Mouse (Mus musculus) layer of hippocampus, adult 11-12 months (tissue): ENCODE measurements around the gene Mknk1.
A peak's percentile ranks its signal among the peaks of the same experiment; 100 is the strongest.

Experiments
- DNase-seq: peaks from one replicate; pipeline ENCODE4 v3.0.0; 2022; ENCODE audit warnings: low spot score

Mknk1 gene

GRCm38 (mm10) chr4:115847377-115847776 is 8.4 kb downstream of the Mknk1 start:
- DNase-seq, result peak; percentile 63

GRCm38 (mm10) chr4:115848083-115848482 is 9.1 kb downstream of the Mknk1 start:
- DNase-seq, result no peak

- DNase-seq, result no peak
Measured at GRCm38 (mm10) chr4:115848990-115849677, 10.1 kb downstream of the Mknk1 start.

GRCm38 (mm10) chr4:115850111-115850510 is 11.1 kb downstream of the Mknk1 start:
- no peak for DNase-seq

- DNase-seq, result no peak
Measured at GRCm38 (mm10) chr4:115850631-115851030, 11.6 kb downstream of the Mknk1 start.

- DNase-seq, result no peak
Measured at GRCm38 (mm10) chr4:115851569-115851968, 12.6 kb downstream of the Mknk1 start.

GRCm38 (mm10) chr4:115855100-115855499 is 16.1 kb downstream of the Mknk1 start:
- DNase-seq, result no peak

GRCm38 (mm10) chr4:115855609-115856008 is 16.6 kb downstream of the Mknk1 start:
- no peak for DNase-seq

GRCm38 (mm10) chr4:115856282-115856681 is 17.3 kb downstream of the Mknk1 start:
- DNase-seq, result no peak

- no peak for DNase-seq
Measured at GRCm38 (mm10) chr4:115857293-115857883, 18.4 kb downstream of the Mknk1 start.

- DNase-seq, result no peak
Measured at GRCm38 (mm10) chr4:115863352-115863751, 24.4 kb downstream of the Mknk1 start.

- no peak for DNase-seq
Measured at GRCm38 (mm10) chr4:115863880-115864279, 24.9 kb downstream of the Mknk1 start.

- no peak for DNase-seq
Measured at GRCm38 (mm10) chr4:115869512-115870210, 30.7 kb downstream of the Mknk1 start.

GRCm38 (mm10) chr4:115873231-115873630 is 34.2 kb downstream of the Mknk1 start:
- no peak for DNase-seq

- no peak for DNase-seq
Measured at GRCm38 (mm10) chr4:115878216-115878678, 39.2 kb downstream of the Mknk1 start.

GRCm38 (mm10) chr4:115878828-115879227 is 39.8 kb downstream of the Mknk1 start:
- no peak for DNase-seq

- peak; percentile 31 for DNase-seq
Measured at GRCm38 (mm10) chr4:115881183-115881582, 42.2 kb downstream of the Mknk1 start.

GRCm38 (mm10) chr4:115882195-115882594 is 43.2 kb downstream of the Mknk1 start:
- DNase-seq, result no peak

- DNase-seq, result no peak
Measured at GRCm38 (mm10) chr4:115884022-115884421, 45.0 kb downstream of the Mknk1 start, which contains the start of gene Kncn. TSS of gene Kncn (plus strand) at chr4:115884400.

- peak; percentile 41 for DNase-seq
Measured at GRCm38 (mm10) chr4:115885846-115886245, 46.8 kb downstream of the Mknk1 start.

- no peak for DNase-seq
Measured at GRCm38 (mm10) chr4:115886875-115887274, 47.9 kb downstream of the Mknk1 start.

GRCm38 (mm10) chr4:115890066-115890465 is 51.1 kb downstream of the Mknk1 start:
- no peak for DNase-seq

GRCm38 (mm10) chr4:115890553-115890952 is 51.6 kb downstream of the Mknk1 start, which contains the start of gene 6430628N08Rik:
TSS of gene 6430628N08Rik (plus strand) at chr4:115890665.
- DNase-seq, result no peak
